Mouse (Mus musculus): ENCODE data around the gene Lta.

The Lta gene

DNA sequence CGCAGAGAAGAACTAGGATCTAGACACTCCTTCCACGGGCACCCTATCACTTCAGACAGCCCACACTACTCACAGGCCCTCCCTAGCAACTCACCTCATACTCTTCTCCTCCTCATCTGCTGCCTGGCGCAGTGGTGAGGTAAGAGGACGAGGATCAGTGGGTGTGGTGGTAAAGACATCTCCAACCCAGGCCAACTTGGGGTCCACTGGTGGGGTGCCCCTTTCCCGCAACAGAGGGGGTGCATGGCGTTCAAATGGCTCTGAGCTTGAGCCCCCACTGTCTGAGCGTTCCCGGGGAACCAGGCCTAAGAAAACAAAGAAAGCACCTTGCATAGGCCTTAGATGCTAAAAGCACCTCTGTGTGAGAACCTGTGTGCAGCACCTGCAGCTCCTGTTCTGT, 47.9 kb downstream of the Lta start:
- no peak for DNase-seq

DNA sequence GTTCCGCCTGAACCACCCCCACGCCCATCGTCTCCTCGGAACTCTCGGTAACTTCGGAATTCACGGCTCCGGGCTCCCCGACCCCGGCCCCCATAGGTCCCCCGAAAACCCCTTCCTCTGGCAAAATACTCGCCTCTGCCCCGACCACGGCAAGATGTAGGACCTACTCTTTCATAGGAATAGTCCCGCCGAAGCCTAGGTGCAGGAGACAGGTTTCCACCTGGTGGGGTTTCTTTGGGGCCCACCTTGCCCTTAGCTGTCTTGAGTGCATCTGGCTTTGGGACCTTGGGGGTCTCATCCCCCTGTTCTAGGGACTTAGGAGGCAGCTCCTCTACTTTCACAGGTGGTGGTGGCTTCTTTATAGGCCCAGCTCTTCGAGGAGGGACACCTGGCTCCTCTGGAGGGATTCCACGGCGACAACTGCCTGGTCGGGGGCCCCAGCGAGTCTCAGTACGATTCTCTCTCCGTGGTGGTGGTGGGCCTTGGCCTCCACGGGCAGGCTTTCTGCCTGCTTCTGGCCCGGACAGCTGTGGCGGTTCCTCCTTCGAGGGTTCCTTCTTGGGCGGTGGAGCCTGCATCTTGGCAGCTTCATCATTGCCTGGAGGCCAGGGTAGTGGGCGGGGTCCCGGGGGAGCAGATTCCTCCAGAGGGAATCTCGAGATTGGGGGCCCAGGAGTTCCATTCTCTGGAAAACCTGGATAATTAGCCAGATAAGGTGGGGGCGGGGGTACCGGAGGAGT, 48.5 kb downstream of the Lta start:
- DNase-seq, result no peak

DNA sequence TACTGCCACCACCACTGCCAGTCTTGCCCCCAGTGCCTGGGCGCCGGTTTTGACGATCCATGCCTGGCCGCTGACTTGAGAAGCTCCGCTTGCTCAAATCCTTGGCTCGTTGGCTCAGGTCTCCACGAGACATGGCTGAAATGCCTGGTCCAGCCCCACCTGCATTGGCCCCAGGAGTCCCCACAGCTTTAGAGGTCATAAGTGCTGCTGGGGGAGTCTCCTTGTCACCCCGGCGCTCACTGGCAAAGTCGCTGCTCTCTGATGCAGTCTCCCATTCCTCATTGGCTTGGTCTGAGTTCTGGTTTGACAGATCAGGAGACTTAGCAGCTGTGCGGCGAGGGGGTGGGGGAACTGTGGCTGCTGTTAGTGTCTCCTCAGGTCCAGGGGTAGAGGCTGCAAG, 49.7 kb downstream of the Lta start:
- DNase-seq, result no peak

DNA sequence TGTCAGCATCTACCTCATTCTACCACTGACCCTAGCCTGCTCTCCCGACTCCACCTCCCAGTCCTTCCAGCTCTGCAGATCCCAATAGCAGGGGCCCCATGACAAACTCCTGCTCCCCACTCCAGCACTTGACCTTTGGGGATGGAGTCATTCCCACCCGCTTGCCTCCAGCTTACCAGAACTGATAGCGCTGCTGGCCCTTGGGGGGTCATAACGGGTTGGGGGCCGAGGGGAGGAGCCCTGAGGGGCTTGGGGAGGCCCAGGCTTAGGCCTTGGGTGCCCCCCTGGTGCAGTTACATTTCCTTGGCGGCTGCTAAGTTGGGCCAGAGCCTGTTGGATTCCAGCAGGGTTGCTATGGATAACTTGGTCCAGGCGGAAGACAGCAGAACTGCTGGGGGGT, 50.5 kb downstream of the Lta start:
- DNase-seq, result no peak

DNA sequence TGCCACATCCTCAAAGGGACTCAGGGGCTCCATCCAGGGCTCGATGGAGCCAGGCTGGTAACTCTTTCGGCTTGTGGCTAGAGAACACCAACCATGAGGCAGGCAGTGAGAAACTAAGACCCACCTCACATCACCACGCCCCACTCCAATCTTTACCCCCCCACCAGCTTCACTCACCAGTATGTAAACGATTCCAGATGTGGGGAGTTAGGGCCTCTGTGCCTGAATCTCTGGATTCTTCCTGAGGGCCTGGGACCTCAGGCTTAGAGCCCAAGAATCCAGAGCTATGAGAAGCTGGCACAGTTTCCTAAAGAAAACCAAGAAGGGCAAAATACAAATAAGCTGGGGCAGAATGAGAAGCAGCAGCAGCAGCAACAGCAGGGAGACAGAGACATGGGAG, 51.2 kb downstream of the Lta start:
- DNase-seq, result no peak
